Mouse (Mus musculus) lung, postnatal 25 days (tissue): ENCODE measurements around the gene Plce1.
"Not testable (repeated sequence)": the region's sequence is repeated elsewhere in the genome, so short reads cannot be mapped to it uniquely, and the experiment has no call there.

Source experiments
- DNase-seq: peaks from one replicate; pipeline ENCODE4 v3.0.0; 2022; ENCODE audit warnings: low spot score

Gene Plce1

GRCm38 (mm10) chr19:38498233-38498632, 17.3 kb downstream of the Plce1 start:
- DNase-seq, result no peak

GRCm38 (mm10) chr19:38504597-38504996, 23.7 kb downstream of the Plce1 start:
- peak; percentile 50 for DNase-seq

- DNase-seq, result no peak
Measured at GRCm38 (mm10) chr19:38506131-38506530, 25.2 kb downstream of the Plce1 start.

GRCm38 (mm10) chr19:38507251-38507965, 26.5 kb downstream of the Plce1 start:
- DNase-seq, result no peak

GRCm38 (mm10) chr19:38507966-38508625, 27.2 kb downstream of the Plce1 start:
- DNase-seq, result no peak

GRCm38 (mm10) chr19:38514417-38515184, 33.7 kb downstream of the Plce1 start:
- no peak for DNase-seq

GRCm38 (mm10) chr19:38526855-38527254, 45.9 kb downstream of the Plce1 start:
- no peak for DNase-seq

GRCm38 (mm10) chr19:38527475-38527874, 46.6 kb downstream of the Plce1 start:
- no peak for DNase-seq

GRCm38 (mm10) chr19:38533230-38533629, 52.3 kb downstream of the Plce1 start:
- no peak for DNase-seq

GRCm38 (mm10) chr19:38539338-38539737, 58.4 kb downstream of the Plce1 start:
- no peak for DNase-seq

- DNase-seq, result no peak
Measured at GRCm38 (mm10) chr19:38540549-38540948, 59.6 kb downstream of the Plce1 start.

- no peak for DNase-seq
Measured at GRCm38 (mm10) chr19:38549487-38550058, 68.7 kb downstream of the Plce1 start.

GRCm38 (mm10) chr19:38553551-38553950, 72.6 kb downstream of the Plce1 start:
- no peak for DNase-seq

GRCm38 (mm10) chr19:38555399-38555798, 74.5 kb downstream of the Plce1 start:
- DNase-seq, result no peak

GRCm38 (mm10) chr19:38558816-38559215, 77.9 kb downstream of the Plce1 start:
- DNase-seq, result no peak

- not testable (repeated sequence) for DNase-seq
Measured at GRCm38 (mm10) chr19:38561887-38562286, 81.0 kb downstream of the Plce1 start.

- no peak for DNase-seq
Measured at GRCm38 (mm10) chr19:38566156-38566555, 85.2 kb downstream of the Plce1 start.

GRCm38 (mm10) chr19:38566752-38567151, 85.8 kb downstream of the Plce1 start:
- no peak for DNase-seq

- DNase-seq, result no peak
Measured at GRCm38 (mm10) chr19:38567331-38567730, 86.4 kb downstream of the Plce1 start.

GRCm38 (mm10) chr19:38578554-38579146, 97.7 kb downstream of the Plce1 start:
- no peak for DNase-seq

GRCm38 (mm10) chr19:38582861-38583260, 102.0 kb downstream of the Plce1 start:
- DNase-seq, result no peak

- no peak for DNase-seq
Measured at GRCm38 (mm10) chr19:38587559-38587958, 106.7 kb downstream of the Plce1 start.
